Mouse (Mus musculus): ENCODE data around the gene Lsm6.
"Not testable (repeated sequence)": the region's sequence is repeated elsewhere in the genome, so short reads cannot be mapped to it uniquely, and the experiment has no call there.

Lsm6 gene

DNA sequence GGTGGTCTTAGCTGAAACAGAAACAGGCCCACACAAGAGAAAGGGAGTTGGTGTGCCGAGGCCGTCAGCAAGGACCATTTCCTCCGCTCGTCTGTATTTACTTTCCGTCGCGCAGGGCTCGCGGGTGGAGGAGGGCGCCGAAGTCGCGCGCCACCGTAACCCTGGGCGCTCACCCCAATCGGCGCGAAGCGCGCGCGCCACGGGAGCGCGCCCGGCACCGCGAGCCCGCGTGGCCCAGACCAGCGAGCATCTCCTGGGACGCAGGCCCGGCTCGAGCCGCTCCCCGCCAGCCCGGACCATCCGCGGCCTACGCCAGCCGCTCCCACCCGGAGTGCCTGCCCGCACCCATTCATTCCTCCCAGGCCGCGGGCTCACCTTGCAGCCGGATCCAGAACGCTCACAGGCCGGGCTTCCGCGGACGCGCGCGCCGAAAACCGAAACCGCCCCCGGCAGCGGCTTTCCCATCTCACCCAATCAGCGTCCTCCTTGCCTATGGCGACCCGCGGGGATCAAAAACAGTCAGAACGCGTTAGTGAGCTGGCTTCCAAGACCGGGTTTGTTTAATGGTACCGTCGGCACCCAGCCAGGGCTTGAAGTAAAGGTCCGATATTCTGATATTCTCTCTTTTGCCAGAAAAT is at the start of gene Lsm6:
TSS of gene Lsm6 (minus strand) at position 468 of the 638 bp plus-strand sequence.
- peak; percentile 95 to 98 for DNase-seq (ENCODE audit: low spot score in 2 of 2)

- no peak for DNase-seq (ENCODE audit: low spot score in 2 of 2)
These were observed 46.1 kb upstream of the Lsm6 start for GRCm38 (mm10) chr8:78867036-78867435.

DNA sequence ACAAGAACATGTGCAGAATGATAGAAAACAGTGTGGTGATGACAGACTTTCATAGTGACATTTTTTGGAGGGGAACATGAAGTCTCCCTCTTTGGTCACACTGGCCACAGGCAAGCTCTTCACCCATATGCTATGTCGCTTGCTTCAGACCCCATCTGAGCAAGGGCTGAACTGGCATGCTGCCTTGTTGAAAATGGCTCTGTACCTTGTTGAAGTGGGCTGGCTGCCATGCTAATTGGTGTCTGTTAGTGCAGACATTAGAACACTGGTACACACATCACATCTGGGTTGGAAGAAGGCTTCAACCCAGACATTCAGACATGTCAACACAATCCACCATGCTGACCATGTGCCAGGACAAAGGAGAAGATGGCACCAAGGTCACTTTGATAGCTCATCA is 42.1 kb upstream of the Lsm6 start:
- DNase-seq (ENCODE audit: low spot score in 2 of 2): no peak

GRCm38 (mm10) chr8:78862046-78862445 is 41.1 kb upstream of the Lsm6 start:
- no peak for DNase-seq (ENCODE audit: low spot score in 2 of 2)

- no peak for DNase-seq (ENCODE audit: low spot score in 2 of 2)
These were observed 39.8 kb upstream of the Lsm6 start for GRCm38 (mm10) chr8:78860789-78861188.

- DNase-seq (ENCODE audit: low spot score in 2 of 2): no peak
These were observed 36.5 kb upstream of the Lsm6 start for GRCm38 (mm10) chr8:78857421-78857820.

GRCm38 (mm10) chr8:78852279-78852678 is 31.3 kb upstream of the Lsm6 start:
- no peak for DNase-seq (ENCODE audit: low spot score in 2 of 2)

DNA sequence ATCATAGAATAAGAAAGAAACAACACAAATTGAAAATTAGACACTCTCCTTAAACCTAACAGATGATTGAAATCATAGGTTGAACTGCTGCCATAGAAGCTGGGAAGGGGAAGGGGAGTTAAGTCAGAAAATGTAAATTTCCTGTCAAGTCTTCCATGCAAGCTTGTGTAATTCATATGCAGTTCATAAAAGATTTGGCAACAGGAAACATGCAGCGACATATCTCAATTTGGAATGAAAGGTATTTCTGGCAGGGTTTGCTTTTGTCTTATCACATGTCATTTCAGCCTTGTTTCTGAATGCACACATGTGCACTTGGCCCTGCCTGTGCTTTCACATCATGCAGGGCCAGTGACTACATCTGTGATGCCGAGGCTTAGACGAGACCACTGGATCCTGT is 26.3 kb upstream of the Lsm6 start:
- DNase-seq (ENCODE audit: low spot score in 2 of 2): no peak

DNA sequence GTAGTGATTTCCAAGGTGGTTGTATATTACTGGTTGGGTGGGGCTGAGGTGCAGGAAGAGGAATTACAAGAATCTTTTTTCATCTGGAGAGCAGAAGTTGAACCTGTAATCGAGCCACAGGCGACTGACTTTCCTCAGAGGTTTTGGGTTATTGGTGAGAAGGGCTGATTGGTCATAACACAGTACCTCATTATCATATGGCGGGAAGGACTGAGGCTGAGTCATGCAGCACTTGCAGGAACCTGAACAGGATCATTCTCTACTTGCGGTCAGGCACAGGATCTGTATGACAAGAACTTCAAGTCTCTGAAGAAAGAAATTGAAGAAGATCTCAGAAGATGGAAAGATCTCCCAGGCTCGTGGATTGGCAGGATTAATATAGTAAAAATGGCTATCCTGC is 23.6 kb upstream of the Lsm6 start:
- no peak for DNase-seq (ENCODE audit: low spot score in 2 of 2)

DNA sequence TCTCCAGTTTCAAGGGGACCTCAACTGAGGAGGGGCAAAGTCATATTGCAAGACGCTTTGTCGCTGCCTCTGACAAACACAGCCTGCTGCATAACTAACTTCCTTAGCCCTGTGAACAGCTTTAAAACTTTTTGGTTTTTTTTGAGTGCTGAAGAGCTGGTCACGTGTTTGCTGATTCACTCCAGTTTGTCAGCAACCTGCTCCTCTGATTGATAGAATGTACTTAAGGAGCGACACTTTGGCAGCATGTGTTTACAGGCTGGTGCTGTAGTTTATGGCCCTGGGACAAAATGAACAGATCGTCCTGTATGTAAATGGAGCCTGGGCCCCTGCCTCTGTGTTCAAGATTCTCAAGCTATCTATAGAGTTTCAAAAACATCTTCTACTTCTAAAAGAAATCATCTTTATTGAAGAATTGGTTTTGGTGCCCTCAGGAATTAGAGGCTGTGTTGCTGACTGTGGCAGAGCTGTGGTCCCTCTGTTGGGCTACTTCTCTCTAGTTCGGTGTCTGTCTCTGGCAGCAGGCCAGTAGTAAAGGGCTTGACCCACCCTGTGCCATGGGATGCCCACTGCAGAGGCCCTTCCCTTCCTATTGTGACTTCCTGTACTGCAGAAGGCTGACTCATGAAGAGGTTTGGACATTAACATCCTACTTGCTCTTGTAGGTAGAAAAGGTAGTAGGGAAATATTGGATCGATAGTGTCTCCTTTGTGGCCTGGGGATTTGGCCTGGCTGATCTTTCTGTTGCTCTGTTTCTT is 17.9 kb upstream of the Lsm6 start:
- DNase-seq (ENCODE audit: low spot score in 2 of 2): no peak

GRCm38 (mm10) chr8:78836091-78836490 is 15.2 kb upstream of the Lsm6 start:
- no peak for DNase-seq (ENCODE audit: low spot score in 2 of 2)

DNA sequence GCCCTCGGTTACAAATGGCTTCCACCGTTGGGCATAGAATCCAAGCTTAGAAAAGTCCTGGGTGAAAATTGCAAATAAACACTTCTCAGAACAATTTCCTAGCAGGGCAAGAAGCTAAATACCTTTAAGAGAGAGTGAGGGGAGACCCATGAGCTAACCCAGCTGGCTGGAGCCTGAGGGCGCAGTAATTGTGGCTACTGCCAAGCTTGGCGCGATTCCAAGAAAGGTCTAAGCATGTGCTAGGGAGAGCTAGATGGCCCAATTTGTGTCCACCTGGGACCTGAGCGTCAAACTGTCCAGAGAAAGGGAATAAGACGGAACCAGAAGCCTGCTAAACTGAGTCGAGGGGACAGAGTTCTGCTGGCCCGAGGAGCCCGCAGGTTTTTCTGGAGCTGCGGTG is 7.5 kb upstream of the Lsm6 start:
- DNase-seq (ENCODE audit: low spot score in 2 of 2): no peak

DNA sequence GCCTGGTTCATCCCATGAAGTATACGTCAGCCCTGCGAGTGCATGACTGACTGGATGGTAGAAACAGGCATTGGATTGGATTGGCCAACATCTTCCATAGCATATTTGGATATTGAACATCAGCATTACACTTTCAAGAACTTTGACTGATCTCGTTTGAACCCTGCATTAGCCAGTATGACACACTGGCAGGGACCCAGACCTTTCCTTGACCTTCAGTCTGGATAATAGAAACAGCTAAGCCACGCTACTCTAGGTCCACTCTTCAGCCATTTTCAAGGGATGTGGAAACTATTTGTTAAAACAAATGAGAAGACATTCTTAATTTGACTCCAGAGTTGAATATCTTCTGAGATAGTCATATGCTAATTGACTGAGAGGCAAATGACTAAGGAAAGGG is 3.6 kb upstream of the Lsm6 start:
- DNase-seq (ENCODE audit: low spot score in 2 of 2): no peak

- not testable (repeated sequence) for DNase-seq (ENCODE audit: low spot score in 2 of 2)
These were observed 967 bp downstream of the Lsm6 start for GRCm38 (mm10) chr8:78819973-78820372.

GRCm38 (mm10) chr8:78814743-78815142 is 6.2 kb downstream of the Lsm6 start:
- DNase-seq (ENCODE audit: low spot score in 2 of 2): no peak

GRCm38 (mm10) chr8:78813021-78813420 is 7.9 kb downstream of the Lsm6 start:
- DNase-seq (ENCODE audit: low spot score in 2 of 2): no peak

GRCm38 (mm10) chr8:78812446-78812845 is 8.5 kb downstream of the Lsm6 start:
- no peak for DNase-seq (ENCODE audit: low spot score in 2 of 2)

- no peak for DNase-seq (ENCODE audit: low spot score in 2 of 2)
These were observed 9.2 kb downstream of the Lsm6 start for GRCm38 (mm10) chr8:78811748-78812147.

GRCm38 (mm10) chr8:78810207-78810675 is 10.7 kb downstream of the Lsm6 start:
- no peak for DNase-seq (ENCODE audit: low spot score in 2 of 2)

- no peak for DNase-seq (ENCODE audit: low spot score in 2 of 2)
These were observed 11.3 kb downstream of the Lsm6 start for GRCm38 (mm10) chr8:78809454-78810206.

DNA sequence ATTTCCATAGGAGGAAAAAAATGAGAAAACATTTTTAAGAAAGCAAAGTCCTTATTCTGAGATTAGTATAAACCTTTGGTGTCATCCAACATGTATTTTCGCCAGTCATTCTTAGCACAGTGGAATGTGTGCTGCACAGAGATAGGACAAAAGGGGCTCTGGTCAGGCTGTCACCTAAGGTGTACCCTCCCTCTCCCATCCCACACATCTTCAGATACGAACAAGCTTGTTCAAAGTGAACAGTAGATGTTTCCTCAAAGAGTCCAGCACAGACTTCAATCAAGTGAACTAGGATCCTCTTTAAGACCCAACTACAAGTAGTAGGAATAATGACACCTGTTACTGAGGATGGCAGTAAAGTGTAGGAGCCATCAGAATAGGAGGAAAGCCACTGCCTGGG is 12.1 kb downstream of the Lsm6 start:
- DNase-seq (ENCODE audit: low spot score in 2 of 2): no peak

- DNase-seq (ENCODE audit: low spot score in 2 of 2): no peak
These were observed 12.5 kb downstream of the Lsm6 start for GRCm38 (mm10) chr8:78808439-78808838.

DNA sequence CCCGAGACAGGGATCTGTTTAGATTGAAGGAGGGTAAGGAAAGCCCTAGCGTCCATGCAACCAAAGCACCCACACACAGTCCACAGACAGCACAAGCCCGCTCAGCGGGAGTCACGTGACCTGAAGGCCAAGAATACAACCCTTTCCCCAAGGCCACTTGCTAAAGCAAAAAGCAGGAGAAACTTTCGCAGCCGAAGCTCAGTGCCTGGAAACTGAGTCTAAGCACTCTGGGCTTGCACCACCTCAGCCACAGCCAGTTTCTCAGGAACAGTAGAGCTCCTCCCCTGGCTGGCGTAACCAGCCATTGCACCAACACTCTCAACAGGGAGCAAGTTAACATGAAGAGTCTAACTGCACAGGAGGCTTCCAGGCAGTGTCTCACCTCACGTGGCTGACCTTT is 13.7 kb downstream of the Lsm6 start:
- DNase-seq (ENCODE audit: low spot score in 2 of 2): no peak

Measured in frontal cortex, postnatal 10 days (tissue).